Mouse (Mus musculus): ENCODE measurements around the gene Ctnnbip1. TPM values are rescaled to one million over a fixed set of nuclear protein-coding genes. Genes with fewer than 3 reads are reported as not detected.

Ctnnbip1 gene
- polyA plus RNA-seq, 1 experiment from 2014 or later: 65.2 TPM

GRCm38 (mm10) chr4:149578085-149578681 is 60.1 kb downstream of the Ctnnbip1 start:
- Histone ChIP-seq H3K4me2 (replicated peaks; ENCODE audit: low read depth, low read length) (no peak overlapping the region), H3K9ac (ENCODE audit: low read depth, low read length) (no peak overlapping the region; the same call in 1 of the 2 replicates), H3K4me3 (ENCODE audit: low read depth, low read length) (no peak overlapping the region), H3K36me3 (ENCODE audit: control insufficient read depth, insufficient read depth, low read length) (no peaks in the 10 kb centered on the region), H3K9me3 (ENCODE audit: control insufficient read depth, low read length) (no peaks in the 10 kb centered on the region), H3K27ac (ENCODE audit: low read depth, low read length) (no peak overlapping the region), H3K27me3 (ENCODE audit: control insufficient read depth, insufficient read depth, low read length) (no peaks in the 10 kb centered on the region), H3K4me1 (replicated peaks; ENCODE audit: control insufficient read depth, insufficient read depth, low read length) (no peaks in the 10 kb centered on the region)
- DNase-seq (ENCODE audit: low spot score) (no peak), ATAC-seq (ENCODE audit: low FRiP score) (no peak)
- 78% methylated on average over 13 of the region's 13 CpGs for WGBS

- Histone ChIP-seq H3K27ac (ENCODE audit: low read depth, low read length) (no peak overlapping the region), H3K4me1 (replicated peaks; ENCODE audit: control insufficient read depth, insufficient read depth, low read length) (no peaks in the 10 kb centered on the region), H3K4me2 (replicated peaks; ENCODE audit: low read depth, low read length) (no peak overlapping the region), H3K9ac (ENCODE audit: low read depth, low read length) (no peak overlapping the region), H3K4me3 (ENCODE audit: low read depth, low read length) (no peak overlapping the region), H3K27me3 (ENCODE audit: control insufficient read depth, insufficient read depth, low read length) (no peaks in the 10 kb centered on the region), H3K9me3 (ENCODE audit: control insufficient read depth, low read length) (no peaks in the 10 kb centered on the region), H3K36me3 (ENCODE audit: control insufficient read depth, insufficient read depth, low read length) (no peaks in the 10 kb centered on the region)
- 69% methylated on average over 7 of the region's 7 CpGs for WGBS
- DNase-seq (ENCODE audit: low spot score) (no peak), ATAC-seq (ENCODE audit: low FRiP score) (no peak)
Measured at GRCm38 (mm10) chr4:149578831-149579230, 60.8 kb downstream of the Ctnnbip1 start.

- no peak for ATAC-seq (ENCODE audit: low FRiP score)
- Histone ChIP-seq H3K9me3 (ENCODE audit: control insufficient read depth, low read length) (no peaks in the 10 kb centered on the region), H3K27me3 (ENCODE audit: control insufficient read depth, insufficient read depth, low read length) (peaks cover 10% of the 10 kb centered on the region; the same call in 1 of the 2 replicates), H3K4me1 (replicated peaks; ENCODE audit: control insufficient read depth, insufficient read depth, low read length) (no peaks in the 10 kb centered on the region), H3K4me3 (ENCODE audit: low read depth, low read length) (no peak overlapping the region; the same call in 1 of the 2 replicates), H3K27ac (ENCODE audit: low read depth, low read length) (no peak overlapping the region), H3K4me2 (replicated peaks; ENCODE audit: low read depth, low read length) (no peak overlapping the region; the same call in 1 of the 2 replicates), H3K9ac (ENCODE audit: low read depth, low read length) (no peak overlapping the region), H3K36me3 (ENCODE audit: control insufficient read depth, insufficient read depth, low read length) (no peaks in the 10 kb centered on the region)
- no peak for DNase-seq (ENCODE audit: low spot score)
- WGBS: 83% methylated on average over 8 of the region's 8 CpGs
Measured at GRCm38 (mm10) chr4:149585236-149585635, 67.2 kb downstream of the Ctnnbip1 start.

- Histone ChIP-seq H3K9me3 (ENCODE audit: control insufficient read depth, low read length) (no peaks in the 10 kb centered on the region), H3K9ac (ENCODE audit: low read depth, low read length) (peak within 1 kb of the TSS; percentile 91), H3K27ac (ENCODE audit: low read depth, low read length) (peak within 1 kb of the TSS; percentile 81), H3K36me3 (ENCODE audit: control insufficient read depth, insufficient read depth, low read length) (no peaks in the 10 kb centered on the region), H3K27me3 (ENCODE audit: control insufficient read depth, insufficient read depth, low read length) (peaks cover 10% of the 10 kb centered on the region; the same call in 1 of the 2 replicates), H3K4me1 (replicated peaks; ENCODE audit: control insufficient read depth, insufficient read depth, low read length) (no peaks in the 10 kb centered on the region), H3K4me2 (replicated peaks; ENCODE audit: low read depth, low read length) (peak within 1 kb of the TSS; percentile 99), H3K4me3 (ENCODE audit: low read depth, low read length) (peak within 1 kb of the TSS; percentile 69)
- ATAC-seq (ENCODE audit: low FRiP score) (peak; percentile 82), DNase-seq (ENCODE audit: low spot score) (peak; percentile 91)
- under 1% methylated on average over 56 of the region's 103 CpGs for WGBS
Measured at GRCm38 (mm10) chr4:149586044-149586782, 68.2 kb downstream of the Ctnnbip1 start, which contains the start of gene Clstn1. Clstn1 (plus strand) TSS chr4:149586468.

- ATAC-seq (ENCODE audit: low FRiP score): peak; percentile 73
- DNase-seq (ENCODE audit: low spot score): peak; percentile 64
- peak overlapping the region; percentile 91 for H3K9ac ChIP-seq (ENCODE audit: low read depth, low read length)
- WGBS: under 1% methylated on average over 67 of the region's 72 CpGs
- H3K4me2 ChIP-seq (replicated peaks; ENCODE audit: low read depth, low read length): peak overlapping the region; percentile 99
- H3K27me3 ChIP-seq (ENCODE audit: control insufficient read depth, insufficient read depth, low read length): peaks cover 10% of the 10 kb centered on the region; the same call in 1 of the 2 replicates
- peak overlapping the region; percentile 81 for H3K27ac ChIP-seq (ENCODE audit: low read depth, low read length)
- no peaks in the 10 kb centered on the region for H3K36me3 ChIP-seq (ENCODE audit: control insufficient read depth, insufficient read depth, low read length)
- H3K4me3 ChIP-seq (ENCODE audit: low read depth, low read length): peak overlapping the region; percentile 69
- no peaks in the 10 kb centered on the region for H3K9me3 ChIP-seq (ENCODE audit: control insufficient read depth, low read length)
- H3K4me1 ChIP-seq (replicated peaks; ENCODE audit: control insufficient read depth, insufficient read depth, low read length): no peaks in the 10 kb centered on the region
Measured at GRCm38 (mm10) chr4:149586783-149587595, 69.0 kb downstream of the Ctnnbip1 start.

- WGBS: 4% methylated on average over 24 of the region's 24 CpGs
- Histone ChIP-seq H3K4me2 (replicated peaks; ENCODE audit: low read depth, low read length) (peak overlapping the region; percentile 99), H3K9me3 (ENCODE audit: control insufficient read depth, low read length) (no peaks in the 10 kb centered on the region), H3K27me3 (ENCODE audit: control insufficient read depth, insufficient read depth, low read length) (peaks cover 10% of the 10 kb centered on the region; the same call in 1 of the 2 replicates), H3K4me3 (ENCODE audit: low read depth, low read length) (peak overlapping the region; percentile 69), H3K4me1 (replicated peaks; ENCODE audit: control insufficient read depth, insufficient read depth, low read length) (no peaks in the 10 kb centered on the region), H3K27ac (ENCODE audit: low read depth, low read length) (no peak overlapping the region), H3K9ac (ENCODE audit: low read depth, low read length) (peak overlapping the region; percentile 91), H3K36me3 (ENCODE audit: control insufficient read depth, insufficient read depth, low read length) (no peaks in the 10 kb centered on the region)
- DNase-seq (ENCODE audit: low spot score) (no peak), ATAC-seq (ENCODE audit: low FRiP score) (peak; percentile 49; the same call in 1 of the 2 replicates)
Measured at GRCm38 (mm10) chr4:149587596-149588168, 69.6 kb downstream of the Ctnnbip1 start.

- Histone ChIP-seq H3K9me3 (ENCODE audit: control insufficient read depth, low read length) (no peaks in the 10 kb centered on the region), H3K4me3 (ENCODE audit: low read depth, low read length) (no peak overlapping the region), H3K9ac (ENCODE audit: low read depth, low read length) (no peak overlapping the region), H3K4me2 (replicated peaks; ENCODE audit: low read depth, low read length) (no peak overlapping the region), H3K4me1 (replicated peaks; ENCODE audit: control insufficient read depth, insufficient read depth, low read length) (no peaks in the 10 kb centered on the region), H3K27ac (ENCODE audit: low read depth, low read length) (no peak overlapping the region), H3K36me3 (ENCODE audit: control insufficient read depth, insufficient read depth, low read length) (no peaks in the 10 kb centered on the region), H3K27me3 (ENCODE audit: control insufficient read depth, insufficient read depth, low read length) (peaks cover 10% of the 10 kb centered on the region; the same call in 1 of the 2 replicates)
- WGBS: 89% methylated on average over 1 of the region's 1 CpGs
- ATAC-seq (ENCODE audit: low FRiP score): no peak
- no peak for DNase-seq (ENCODE audit: low spot score)
Measured at GRCm38 (mm10) chr4:149590200-149590599, 72.2 kb downstream of the Ctnnbip1 start.

- WGBS: 82% methylated on average over 2 of the region's 2 CpGs
- H3K4me2 ChIP-seq (replicated peaks; ENCODE audit: low read depth, low read length): no peak overlapping the region
- no peak overlapping the region for H3K27ac ChIP-seq (ENCODE audit: low read depth, low read length)
- ATAC-seq (ENCODE audit: low FRiP score) (no peak), DNase-seq (ENCODE audit: low spot score) (no peak)
- H3K27me3 ChIP-seq (ENCODE audit: control insufficient read depth, insufficient read depth, low read length): peaks cover 4% of the 10 kb centered on the region; the same call in 1 of the 2 replicates
- H3K9ac ChIP-seq (ENCODE audit: low read depth, low read length): no peak overlapping the region
- no peaks in the 10 kb centered on the region for H3K9me3 ChIP-seq (ENCODE audit: control insufficient read depth, low read length)
- no peaks in the 10 kb centered on the region for H3K36me3 ChIP-seq (ENCODE audit: control insufficient read depth, insufficient read depth, low read length)
- no peak overlapping the region for H3K4me3 ChIP-seq (ENCODE audit: low read depth, low read length)
- no peaks in the 10 kb centered on the region for H3K4me1 ChIP-seq (replicated peaks; ENCODE audit: control insufficient read depth, insufficient read depth, low read length)
Measured at GRCm38 (mm10) chr4:149591486-149591885, 73.5 kb downstream of the Ctnnbip1 start.
